20 mouse cellular contexts compared by ENCODE assay signal in the genomic region with DNA sequence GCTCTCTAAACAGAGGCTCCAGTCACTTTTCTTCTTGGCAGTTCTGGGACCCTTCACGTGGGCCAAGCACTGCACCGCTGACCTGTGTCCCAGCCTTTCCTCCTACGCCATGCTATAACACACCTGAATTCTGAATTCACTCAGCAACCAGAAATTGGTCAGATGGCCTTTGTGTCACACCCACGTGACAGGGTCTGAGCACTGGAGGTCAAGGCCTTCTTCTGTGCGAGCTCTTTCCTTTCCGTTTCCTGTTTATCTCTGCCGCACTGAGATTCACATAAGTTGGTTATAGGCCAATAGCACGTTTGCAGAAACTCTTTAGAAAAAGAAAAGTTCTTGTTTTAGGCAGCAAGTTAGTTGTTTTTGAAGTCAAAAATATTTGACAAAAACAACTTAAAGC. TPM values are rescaled to one million over a fixed set of nuclear protein-coding genes. Genes with fewer than 3 reads are reported as not detected.
A peak's percentile ranks its signal among the peaks of the same experiment; 100 is the strongest.
DNase-seq lines count a peak whose midpoint lies in the region; ATAC-seq and TF ChIP-seq lines count a peak whose summit lies in the region.
"Had no signal": no experiment of that assay in that cellular context is flagged by ENCODE, and none has a peak within 500 bp of the region (broad histone marks: within the 10 kb centered on the region; RNA-seq: fewer than 3 reads in every experiment).

No protein-coding gene starts in this region.

- no peaks in the 10 kb centered on the region for H3K27me3 ChIP-seq in lung, embryonic 14.5 days (ENCODE audit: insufficient read depth, low read length)
- H3K27me3 ChIP-seq: embryonic facial prominence, embryonic 13.5 days; forebrain, embryonic 12.5 days; heart, embryonic 15.5 days had no signal

- peak; percentile 85 for DNase-seq in heart, adult 11 months
- no peak for DNase-seq in heart, postnatal 10 days
- peak; percentile 24 for DNase-seq in kidney, postnatal 14 days
- no peak for DNase-seq in kidney, postnatal 4 days
- DNase-seq in lung, embryonic 14.5 days = peak; percentile 49
- DNase-seq in lung, postnatal 4 days = no peak
- DNase-seq in lung, postnatal 36 days = peak; percentile 32
- no peak for DNase-seq in lung, adult 18-20 months
- DNase-seq: adrenal gland, postnatal 25 days; cerebellum, adult 18-20 months; cerebellum, adult 9-11 months; cerebellum, postnatal 36 days; gastrocnemius, postnatal 10 days; heart, adult 2 months had no signal

- no peak for ATAC-seq in lung, embryonic 14.5 days (ENCODE audit: insufficient read depth)
- ATAC-seq: forebrain, embryonic 16.5 days had no signal

- intact Hi-C loops in heart, postnatal 10 days (cut with DNase I) = no loop called here

- H3K4me3 ChIP-seq in lung, embryonic 14.5 days (ENCODE audit: low read depth, low read length) = no peak overlapping the region
- H3K4me3 ChIP-seq: embryonic facial prominence, embryonic 13.5 days; forebrain, embryonic 12.5 days; heart, adult 2 months; heart, embryonic 15.5 days; hindbrain, embryonic 10.5 days had no signal

- H3K4me1 ChIP-seq in lung, embryonic 14.5 days (ENCODE audit: insufficient read depth) = no peaks in the 10 kb centered on the region
- H3K4me1 ChIP-seq: forebrain, embryonic 12.5 days; hindbrain, embryonic 10.5 days had no signal

- TF ChIP-seq CTCF in lung, embryonic 14.5 days (IDR thresholded peaks at IDR 0.05; ENCODE audit: low read depth) = no peak

- H3K27ac ChIP-seq in lung, embryonic 14.5 days (ENCODE audit: low read depth) = no peak overlapping the region
- H3K27ac ChIP-seq: embryonic facial prominence, embryonic 13.5 days; forebrain, embryonic 12.5 days; heart, adult 2 months; heart, embryonic 15.5 days; hindbrain, embryonic 10.5 days had no signal

- no peak overlapping the region for H3K4me2 ChIP-seq in lung, embryonic 14.5 days
- H3K4me2 ChIP-seq: embryonic facial prominence, embryonic 13.5 days; forebrain, embryonic 12.5 days; heart, embryonic 11.5 days; heart, embryonic 15.5 days had no signal

- peaks cover 68% of the 10 kb centered on the region for H3K36me3 ChIP-seq in lung, embryonic 14.5 days (ENCODE audit: insufficient read depth)

- H3K9ac ChIP-seq in lung, embryonic 14.5 days = no peak overlapping the region
- H3K9ac ChIP-seq: embryonic facial prominence, embryonic 13.5 days; forebrain, embryonic 12.5 days; heart, embryonic 15.5 days had no signal

- H3K9me3 ChIP-seq in lung, embryonic 14.5 days (ENCODE audit: low read depth, low read length) = no peaks in the 10 kb centered on the region
- H3K9me3 ChIP-seq: embryonic facial prominence, embryonic 13.5 days; forebrain, embryonic 12.5 days; heart, embryonic 15.5 days; hindbrain, embryonic 10.5 days had no signal

- WGBS in lung, embryonic 14.5 days = 55% methylated on average over 8 of the region's 8 CpGs

RNA-seq across cellular contexts. Expression of a gene that starts 44.8 kb away (rescaled TPM):
- total RNA-seq in heart, postnatal 10 days (2021) = 10 to 100 TPM; 25.5 TPM
- 21.9 and 22.0 TPM in 2 replicates for polyA plus RNA-seq in lung, embryonic 14.5 days (2014; fragmentation: Nextera tagmentation; extraction: Ambion mirVana)

Comparison
In these comparisons a context has a peak if more than half of its experiments do, and no peak if none do; other contexts are left out.
1. DNase-seq: peak in heart, adult 11 months (single experiment), kidney, postnatal 14 days (single experiment), lung, embryonic 14.5 days (single experiment) and lung, postnatal 36 days (single experiment); none in heart, postnatal 10 days (0 of 2), kidney, postnatal 4 days (0 of 2), lung, postnatal 4 days (0 of 2) and lung, adult 18-20 months (0 of 2).